Mouse (Mus musculus): Measurements from ENCODE around the gene Hpcal4. TPM values are rescaled to one million over a fixed set of nuclear protein-coding genes. Genes with fewer than 3 reads are reported as not detected.
A peak's percentile ranks its signal among the peaks of the same experiment; 100 is the strongest.

Hpcal4 gene
- polyA plus RNA-seq, 1 experiment from 2014 or later, result 3.8 TPM

DNA sequence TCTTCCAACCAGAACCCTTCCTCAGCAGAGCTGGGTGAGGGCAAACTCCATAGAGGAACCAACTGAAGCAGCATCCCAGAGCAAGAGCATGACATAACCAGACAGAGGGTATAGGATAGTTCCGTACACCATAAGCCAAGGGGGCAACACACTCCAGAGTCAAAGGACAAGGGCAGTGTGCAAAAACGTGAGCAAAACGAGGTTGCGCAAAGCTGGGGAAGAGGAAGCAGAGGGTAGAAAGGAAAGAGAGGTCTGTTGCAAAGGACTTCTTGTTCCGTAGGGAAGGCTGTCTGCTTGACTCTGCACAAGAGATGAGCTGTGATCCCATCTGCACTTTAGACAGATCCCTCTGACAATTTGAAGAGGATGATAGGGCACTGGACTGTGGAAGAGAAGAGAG is 24.3 kb downstream of the Hpcal4 start:
- no peak overlapping the region for H3K4me2 ChIP-seq (replicated peaks)
- H3K27ac ChIP-seq, result no peak overlapping the region
- ATAC-seq (ENCODE audit: low FRiP score, low read depth), result no peak
- no peaks in the 10 kb centered on the region for H3K9me3 ChIP-seq
- no peaks in the 10 kb centered on the region for H3K4me1 ChIP-seq
- no peak overlapping the region for H3K9ac ChIP-seq
- 81% methylated on average over 5 of the region's 5 CpGs for WGBS
- H3K36me3 ChIP-seq, result no peaks in the 10 kb centered on the region
- H3K4me3 ChIP-seq, result no peak overlapping the region
- peaks cover 5% of the 10 kb centered on the region for H3K27me3 ChIP-seq (replicated peaks)

DNA sequence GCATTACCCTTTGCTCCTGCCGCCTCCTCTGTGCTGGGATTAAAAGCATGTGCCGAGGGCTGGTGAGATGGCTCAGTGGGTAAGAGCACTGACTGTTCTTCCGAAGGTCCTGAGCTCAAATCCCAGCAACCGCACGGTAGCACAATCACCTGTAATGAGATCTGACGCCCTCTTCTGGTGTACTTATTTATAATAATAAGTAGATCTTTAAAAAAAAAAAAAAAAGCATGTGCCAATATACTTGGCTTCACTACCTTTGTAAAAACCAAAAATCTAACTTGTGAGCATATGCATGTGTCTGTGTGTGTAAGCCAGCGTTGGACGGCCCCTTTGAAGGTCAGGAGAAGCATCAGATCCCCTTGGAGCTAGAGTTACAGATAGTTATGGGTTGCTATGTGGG is 28.0 kb downstream of the Hpcal4 start:
- WGBS, result 63% methylated on average over 8 of the region's 8 CpGs
- H3K9ac ChIP-seq, result no peak overlapping the region
- no peak overlapping the region for H3K4me3 ChIP-seq
- peaks cover 5% of the 10 kb centered on the region for H3K27me3 ChIP-seq (replicated peaks)
- H3K4me1 ChIP-seq, result no peaks in the 10 kb centered on the region
- H3K9me3 ChIP-seq, result no peaks in the 10 kb centered on the region
- no peak for ATAC-seq (ENCODE audit: low FRiP score, low read depth)
- H3K27ac ChIP-seq, result no peak overlapping the region
- no peak overlapping the region for H3K4me2 ChIP-seq (replicated peaks)
- H3K36me3 ChIP-seq, result no peaks in the 10 kb centered on the region

DNA sequence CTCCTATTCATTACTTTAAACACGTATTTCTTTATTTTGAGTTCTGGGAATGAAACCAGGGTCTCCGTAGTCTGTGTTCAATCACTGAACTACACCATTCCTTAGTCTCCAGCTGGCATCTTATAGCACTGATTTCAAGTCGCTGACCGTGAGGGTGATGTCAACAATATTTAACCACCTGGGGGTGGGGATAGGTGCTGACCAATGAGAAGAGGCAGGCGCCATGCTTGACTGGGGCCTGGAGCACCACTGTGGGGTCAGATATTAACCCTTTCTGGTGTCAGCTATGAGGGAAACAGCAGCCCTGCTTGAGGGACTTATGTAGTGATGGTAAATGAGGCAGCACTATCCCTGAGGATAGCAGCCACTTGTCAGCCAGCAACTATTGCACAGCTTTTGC is 28.4 kb downstream of the Hpcal4 start:
- Histone ChIP-seq H3K36me3 (no peaks in the 10 kb centered on the region), H3K27ac (no peak overlapping the region), H3K4me2 (replicated peaks) (no peak overlapping the region), H3K27me3 (replicated peaks) (peaks cover 5% of the 10 kb centered on the region), H3K9me3 (no peaks in the 10 kb centered on the region), H3K4me1 (no peaks in the 10 kb centered on the region), H3K9ac (no peak overlapping the region), H3K4me3 (no peak overlapping the region)
- WGBS, result 58% methylated on average over 5 of the region's 5 CpGs
- ATAC-seq (ENCODE audit: low FRiP score, low read depth), result no peak

DNA sequence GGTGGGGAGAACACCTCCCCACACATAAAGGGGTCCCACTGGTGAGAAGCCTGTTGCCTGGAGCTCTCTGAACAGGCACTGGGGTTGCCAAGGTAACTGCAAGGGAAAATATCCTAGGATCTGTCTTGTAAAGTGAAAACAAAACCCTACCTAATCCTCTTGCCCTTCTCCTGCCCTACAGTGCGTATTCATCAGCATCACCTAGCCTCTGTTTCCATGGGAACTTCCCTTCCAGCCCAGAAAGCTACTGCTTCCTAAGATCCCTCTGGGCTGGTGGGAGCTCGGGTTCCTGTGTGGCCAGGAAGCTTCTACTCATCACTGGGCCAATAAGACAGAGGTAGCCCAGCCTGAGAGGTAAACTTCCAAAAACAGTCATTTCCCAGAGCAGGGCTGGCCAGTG is 29.3 kb downstream of the Hpcal4 start:
- Histone ChIP-seq H3K27ac (no peak overlapping the region), H3K36me3 (no peaks in the 10 kb centered on the region), H3K27me3 (replicated peaks) (peaks cover 5% of the 10 kb centered on the region; the same call in 1 of the 2 replicates), H3K4me2 (replicated peaks) (no peak overlapping the region), H3K4me3 (no peak overlapping the region), H3K9me3 (no peaks in the 10 kb centered on the region), H3K4me1 (no peaks in the 10 kb centered on the region), H3K9ac (no peak overlapping the region)
- no peak for ATAC-seq (ENCODE audit: low FRiP score, low read depth)
- 58% methylated on average over 2 of the region's 2 CpGs for WGBS

DNA sequence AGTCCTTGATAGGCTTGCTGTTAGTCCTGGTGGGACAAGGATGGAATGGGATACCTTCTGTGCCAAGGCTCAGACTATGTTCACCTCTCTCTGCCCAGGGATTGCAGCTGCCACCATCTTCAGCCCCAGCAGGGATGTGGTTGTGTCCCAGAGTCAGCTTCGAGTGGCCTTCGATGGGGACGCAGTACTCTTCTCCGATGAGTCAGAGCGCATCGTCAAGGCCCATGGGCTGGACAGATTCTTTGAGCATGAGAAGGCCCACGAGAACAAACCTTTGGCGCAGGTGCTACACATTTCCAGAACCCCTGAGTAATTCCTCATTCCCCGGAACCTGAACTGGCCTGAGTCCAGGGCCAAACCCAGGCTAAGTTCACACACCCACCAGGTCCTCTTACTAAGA is 30.9 kb downstream of the Hpcal4 start:
- WGBS, result 95% methylated on average over 9 of the region's 9 CpGs
- Histone ChIP-seq H3K27ac (no peak overlapping the region), H3K4me2 (replicated peaks) (no peak overlapping the region), H3K36me3 (no peaks in the 10 kb centered on the region), H3K27me3 (replicated peaks) (0 out of 2 replicates have a peak, but pooled peaks cover 5% of the 10 kb centered on the region), H3K9me3 (no peaks in the 10 kb centered on the region), H3K4me3 (no peak overlapping the region), H3K9ac (no peak overlapping the region), H3K4me1 (no peaks in the 10 kb centered on the region)
- ATAC-seq (ENCODE audit: low FRiP score, low read depth), result no peak

DNA sequence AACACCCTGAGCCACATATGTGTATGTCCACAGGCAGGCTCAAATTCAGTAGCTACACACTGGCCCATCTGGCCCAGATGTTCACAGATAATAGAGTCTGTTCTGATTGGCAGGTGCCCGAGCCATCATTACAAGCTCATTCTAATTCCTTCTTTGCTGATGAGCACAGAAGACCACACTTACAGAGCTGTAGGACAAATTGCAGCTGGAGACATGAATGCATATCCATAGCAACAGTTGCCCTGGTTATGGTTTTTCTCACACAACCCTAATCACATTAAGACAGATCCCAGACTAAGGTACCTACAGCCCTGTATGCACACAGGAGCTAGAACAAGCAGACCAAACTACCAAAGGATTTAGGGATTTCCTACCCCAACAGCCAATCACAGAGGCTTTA is 32.3 kb downstream of the Hpcal4 start:
- Histone ChIP-seq H3K4me3 (no peak overlapping the region), H3K4me2 (replicated peaks) (no peak overlapping the region), H3K27me3 (replicated peaks) (0 out of 2 replicates have a peak, but pooled peaks cover 5% of the 10 kb centered on the region), H3K27ac (no peak overlapping the region), H3K4me1 (no peaks in the 10 kb centered on the region), H3K36me3 (no peaks in the 10 kb centered on the region), H3K9me3 (no peaks in the 10 kb centered on the region), H3K9ac (no peak overlapping the region)
- no peak for ATAC-seq (ENCODE audit: low FRiP score, low read depth)
- 73% methylated on average over 1 of the region's 1 CpGs for WGBS

DNA sequence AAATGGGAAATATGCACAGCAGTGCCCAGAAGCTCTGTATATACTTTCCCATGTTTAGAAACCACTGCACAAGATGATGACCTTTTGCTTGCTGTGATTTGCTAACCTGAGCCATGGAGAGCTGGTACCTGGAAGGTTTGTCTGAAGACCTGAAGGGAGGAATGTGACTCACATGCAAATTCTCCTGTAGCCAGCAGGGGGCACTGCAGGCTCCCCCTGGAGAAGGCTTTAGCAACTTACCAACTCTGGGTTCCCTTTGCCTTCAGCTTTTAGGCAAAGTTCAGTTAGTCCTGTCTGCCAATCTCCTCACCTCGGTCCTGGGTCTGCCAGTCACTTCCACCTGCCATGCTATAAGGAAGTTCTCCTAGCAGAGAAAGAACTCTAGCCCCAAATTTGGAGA is 33.8 kb downstream of the Hpcal4 start:
- no peak overlapping the region for H3K4me3 ChIP-seq
- no peak overlapping the region for H3K9ac ChIP-seq
- H3K27me3 ChIP-seq (replicated peaks), result 0 out of 2 replicates have a peak, but pooled peaks cover 5% of the 10 kb centered on the region
- 16% methylated on average over 1 of the region's 1 CpGs for WGBS
- H3K27ac ChIP-seq, result no peak overlapping the region
- no peaks in the 10 kb centered on the region for H3K4me1 ChIP-seq
- H3K9me3 ChIP-seq, result no peaks in the 10 kb centered on the region
- no peaks in the 10 kb centered on the region for H3K36me3 ChIP-seq
- ATAC-seq (ENCODE audit: low FRiP score, low read depth), result no peak
- no peak overlapping the region for H3K4me2 ChIP-seq (replicated peaks)

DNA sequence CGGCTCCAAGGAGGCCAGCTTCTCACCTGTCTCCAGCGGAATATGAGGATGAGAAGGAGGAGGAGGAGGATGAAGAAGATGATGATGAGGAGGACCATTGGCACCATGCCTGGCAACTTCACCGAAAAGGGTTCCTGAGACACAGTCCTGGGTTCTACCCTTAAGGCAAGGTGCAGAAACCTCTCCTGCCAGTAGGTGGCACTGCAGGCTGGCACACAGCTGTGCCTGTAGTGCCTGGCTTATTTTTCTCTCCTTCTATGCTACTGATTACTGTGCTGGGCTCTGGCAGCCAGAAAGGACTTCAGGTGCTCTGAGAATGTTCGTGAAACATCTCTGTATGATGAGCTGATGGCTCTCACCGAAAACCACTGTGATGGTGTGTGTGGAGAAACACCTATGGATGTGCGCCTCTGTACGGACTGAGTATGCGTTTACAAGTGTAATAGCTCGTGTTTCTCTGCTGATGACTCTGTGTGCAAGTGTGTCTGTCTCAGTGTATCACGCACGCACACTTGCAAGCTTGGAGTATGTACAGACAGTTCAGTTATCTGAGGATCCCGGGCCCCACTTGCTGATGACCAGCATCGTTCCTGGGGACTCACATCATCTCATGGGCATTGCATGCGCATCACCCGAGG is 36.8 kb downstream of the Hpcal4 start:
- peak; percentile 85; the same call in 1 of the 2 replicates for ATAC-seq (ENCODE audit: low FRiP score, low read depth)
- no peaks in the 10 kb centered on the region for H3K9me3 ChIP-seq
- no peaks in the 10 kb centered on the region for H3K4me1 ChIP-seq
- H3K4me3 ChIP-seq, result no peak overlapping the region
- 0 out of 2 replicates have a peak, but pooled peaks cover under 1% of the 10 kb centered on the region for H3K27me3 ChIP-seq (replicated peaks)
- no peak overlapping the region for H3K4me2 ChIP-seq (replicated peaks)
- WGBS, result 73% methylated on average over 15 of the region's 15 CpGs
- H3K27ac ChIP-seq, result no peak overlapping the region
- no peaks in the 10 kb centered on the region for H3K36me3 ChIP-seq
- H3K9ac ChIP-seq, result no peak overlapping the region

DNA sequence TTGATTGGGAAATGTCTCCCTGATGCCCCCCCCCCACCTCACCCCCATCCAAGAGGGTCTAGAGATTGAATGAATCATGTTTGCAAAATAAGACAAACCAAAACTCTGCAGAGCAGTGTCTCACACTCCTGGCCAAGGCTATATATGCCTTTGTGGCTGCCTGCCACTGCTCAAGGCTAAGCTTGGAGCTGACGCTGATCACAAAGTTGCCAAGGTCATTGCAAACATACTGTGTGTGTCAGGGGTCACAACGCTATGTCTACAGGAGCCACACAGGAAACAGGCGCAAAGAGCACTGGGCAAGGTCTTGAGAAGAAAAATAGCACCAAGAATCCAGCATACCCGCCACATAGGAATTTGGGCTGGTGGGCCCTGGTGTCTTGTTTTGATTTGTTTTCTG is 37.6 kb downstream of the Hpcal4 start:
- Histone ChIP-seq H3K4me3 (no peak overlapping the region), H3K9me3 (no peaks in the 10 kb centered on the region), H3K36me3 (no peaks in the 10 kb centered on the region), H3K27ac (no peak overlapping the region), H3K4me1 (0 out of 2 replicates have a peak, but pooled peaks cover 1% of the 10 kb centered on the region), H3K27me3 (replicated peaks) (no peaks in the 10 kb centered on the region), H3K9ac (no peak overlapping the region), H3K4me2 (replicated peaks) (no peak overlapping the region)
- 77% methylated on average over 4 of the region's 4 CpGs for WGBS
- ATAC-seq (ENCODE audit: low FRiP score, low read depth), result no peak

DNA sequence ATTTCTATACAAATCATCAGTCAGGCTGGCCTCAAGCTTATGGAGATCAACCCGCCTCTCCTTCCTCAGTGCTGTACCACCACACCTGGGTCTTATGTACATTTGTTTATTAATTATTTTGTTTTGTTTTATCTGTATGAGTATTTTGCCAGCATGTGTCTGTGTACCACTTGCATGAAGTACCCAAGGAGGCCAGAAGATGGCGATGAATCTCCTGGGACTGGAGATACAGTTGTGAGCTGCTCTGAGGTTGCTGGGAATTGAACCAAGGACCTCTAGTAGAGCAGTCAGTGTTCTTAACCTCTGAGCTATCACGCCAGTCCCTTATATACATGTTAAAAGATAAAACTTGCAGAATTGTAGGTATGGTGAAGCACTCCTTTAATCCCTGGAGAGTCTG is 40.3 kb downstream of the Hpcal4 start:
- Histone ChIP-seq H3K4me1 (peaks cover 15% of the 10 kb centered on the region), H3K9ac (no peak overlapping the region), H3K4me3 (no peak overlapping the region), H3K27ac (no peak overlapping the region), H3K27me3 (replicated peaks) (no peaks in the 10 kb centered on the region), H3K36me3 (no peaks in the 10 kb centered on the region), H3K9me3 (no peaks in the 10 kb centered on the region), H3K4me2 (replicated peaks) (no peak overlapping the region)
- WGBS, result 52% methylated on average over 3 of the region's 3 CpGs
- ATAC-seq (ENCODE audit: low FRiP score, low read depth), result no peak

DNA sequence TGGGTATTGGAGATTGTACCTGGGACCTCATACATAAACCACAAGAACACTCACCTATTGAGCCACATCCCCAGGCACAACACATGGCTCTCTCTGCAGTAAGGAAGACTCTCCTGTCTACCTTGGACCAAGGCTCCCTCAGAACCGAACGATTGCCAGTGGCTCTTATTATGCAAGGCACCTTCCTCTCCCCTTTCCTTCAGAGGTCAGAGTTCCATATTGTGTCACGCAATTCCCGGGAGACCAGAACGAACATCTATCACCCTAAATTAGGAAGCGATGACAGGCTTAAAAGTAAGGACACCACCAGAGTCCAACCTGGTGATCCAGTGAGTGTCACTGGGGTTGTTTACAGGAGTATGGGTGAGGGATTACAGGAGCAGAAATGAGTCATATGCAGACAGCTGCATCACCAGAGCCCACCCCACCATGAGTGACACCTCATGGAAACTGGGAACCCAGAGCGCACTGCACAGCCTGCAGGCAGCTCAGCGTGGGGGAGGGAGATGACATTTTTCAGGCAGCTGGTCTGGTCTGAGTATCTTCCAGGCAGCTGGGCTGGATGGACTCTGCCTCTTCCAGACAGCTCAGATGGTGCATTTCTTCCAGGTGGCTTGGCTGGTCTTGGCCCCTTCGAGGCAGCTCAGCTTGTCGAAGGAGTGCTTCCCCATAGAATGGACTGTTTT is 42.8 kb downstream of the Hpcal4 start:
- H3K36me3 ChIP-seq, result no peaks in the 10 kb centered on the region
- 70% methylated on average over 10 of the region's 10 CpGs for WGBS
- no peak overlapping the region for H3K27ac ChIP-seq
- no peaks in the 10 kb centered on the region for H3K27me3 ChIP-seq (replicated peaks)
- peaks cover 20% of the 10 kb centered on the region for H3K4me1 ChIP-seq
- no peak for ATAC-seq (ENCODE audit: low FRiP score, low read depth)
- H3K4me3 ChIP-seq, result no peak overlapping the region
- H3K4me2 ChIP-seq (replicated peaks), result no peak overlapping the region
- H3K9ac ChIP-seq, result no peak overlapping the region
- no peaks in the 10 kb centered on the region for H3K9me3 ChIP-seq

DNA sequence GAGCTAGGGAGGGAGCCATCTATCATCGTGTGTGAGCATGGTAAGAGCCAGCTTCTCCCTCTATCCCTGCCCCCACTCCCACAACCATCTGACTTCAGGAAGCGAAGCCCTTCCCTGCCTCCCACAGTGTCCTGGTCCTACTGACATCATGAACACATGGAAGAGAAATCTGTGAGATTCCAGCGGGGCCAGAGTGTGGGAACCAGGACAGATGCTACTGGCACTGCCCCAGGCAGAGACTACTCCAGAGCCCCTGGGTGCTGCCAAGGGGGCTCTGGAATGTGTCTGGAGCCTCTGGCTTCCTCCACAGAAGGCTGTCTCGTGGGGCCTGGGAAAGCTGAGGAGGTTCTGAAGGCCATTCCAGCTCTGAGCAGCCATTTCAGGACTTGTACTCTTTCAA is 44.7 kb downstream of the Hpcal4 start:
- Histone ChIP-seq H3K36me3 (no peaks in the 10 kb centered on the region), H3K4me2 (replicated peaks) (no peak overlapping the region), H3K9ac (no peak overlapping the region), H3K4me3 (no peak overlapping the region), H3K27me3 (replicated peaks) (peaks cover 7% of the 10 kb centered on the region), H3K27ac (no peak overlapping the region), H3K9me3 (no peaks in the 10 kb centered on the region), H3K4me1 (peaks cover 20% of the 10 kb centered on the region)
- ATAC-seq (ENCODE audit: low FRiP score, low read depth), result no peak
- WGBS, result 42% methylated on average over 4 of the region's 4 CpGs

DNA sequence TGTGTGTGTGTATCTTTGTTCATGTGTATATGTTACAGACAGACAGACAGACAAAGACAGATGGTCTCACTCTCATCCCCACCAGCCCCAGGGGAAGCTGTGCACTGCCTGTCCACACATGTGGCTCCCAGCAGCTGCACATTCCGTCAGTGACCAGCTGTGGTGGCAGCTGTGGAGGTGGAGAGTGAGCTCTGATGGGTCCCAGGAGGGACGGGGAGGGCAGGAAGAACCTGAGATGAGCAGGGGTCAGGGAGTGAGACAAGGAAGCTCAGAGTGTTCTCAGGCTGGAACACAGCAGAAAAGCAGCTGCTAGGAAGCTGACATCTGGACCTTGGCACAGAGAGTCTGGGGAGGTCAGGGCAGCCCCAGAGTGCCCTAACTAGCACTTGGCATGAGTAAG is 45.2 kb downstream of the Hpcal4 start:
- WGBS, result 48% methylated on average over 2 of the region's 2 CpGs
- peaks cover 13% of the 10 kb centered on the region for H3K27me3 ChIP-seq (replicated peaks)

More for the DNA sequence above, 45.2 kb downstream of the Hpcal4 start:
- H3K27ac ChIP-seq, result no peak overlapping the region
- no peak for ATAC-seq (ENCODE audit: low FRiP score, low read depth)
- no peaks in the 10 kb centered on the region for H3K9me3 ChIP-seq
- no peak overlapping the region for H3K9ac ChIP-seq
- no peaks in the 10 kb centered on the region for H3K36me3 ChIP-seq
- H3K4me3 ChIP-seq, result no peak overlapping the region
- peaks cover 25% of the 10 kb centered on the region for H3K4me1 ChIP-seq
- no peak overlapping the region for H3K4me2 ChIP-seq (replicated peaks)
